Mouse (Mus musculus) limb, embryonic 15.5 days (tissue): ENCODE data around the gene Tbc1d25. TPM values are rescaled to one million over a fixed set of nuclear protein-coding genes. Genes with fewer than 3 reads are reported as not detected.

Source experiments
- ATAC-seq: fragments of 200-750 bp; cut with Nextera tagmentation; 2 replicates; pipeline ENCODE4 v1.8.0; 2017; ENCODE audit warnings: low read depth, moderate TSS enrichment; ENCODE audit not compliant: insufficient number of reproducible peaks, low FRiP score, low TSS enrichment
- H3K27ac ChIP-seq: fragments of 300-500 bp; sonication (generic); 2 replicates; pipeline ENCODE4 v1.5.1; 2015; ENCODE audit warnings: moderate library complexity, mild to moderate bottlenecking, inconsistent platforms
- H3K27me3 ChIP-seq: fragments of 300-500 bp; sonication (generic); 2 replicates; pipeline ENCODE4 v1.6.1; 2015; ENCODE audit warnings: inconsistent platforms
- H3K36me3 ChIP-seq: fragments of 300-500 bp; sonication (generic); 2 replicates; pipeline ENCODE4 v1.6.1; 2015; ENCODE audit warnings: inconsistent platforms
- H3K4me1 ChIP-seq: fragments of 300-500 bp; sonication (generic); 2 replicates; pipeline ENCODE4 v1.6.1; 2015; ENCODE audit warnings: inconsistent platforms
- H3K4me2 ChIP-seq: fragments of 300-500 bp; sonication (generic); 2 replicates; pipeline ENCODE4 v1.6.1; 2015; ENCODE audit warnings: mild to moderate bottlenecking, inconsistent platforms
- H3K4me3 ChIP-seq: fragments of 300-500 bp; sonication (generic); 2 replicates; pipeline ENCODE4 v1.5.1; 2015; ENCODE audit warnings: mild to moderate bottlenecking, inconsistent platforms
- H3K9ac ChIP-seq: fragments of 300-500 bp; sonication (generic); 2 replicates; pipeline ENCODE4 v1.6.1; 2015; ENCODE audit warnings: inconsistent platforms
- H3K9me3 ChIP-seq: fragments of 300-500 bp; sonication (generic); 2 replicates; pipeline ENCODE4 v1.6.1; 2016; ENCODE audit warnings: inconsistent platforms
- WGBS: fragments of 180-500 bp; shearing (Covaris S2); methylation state at CpG from one replicate; pipeline ENCODE4 v1.1.7; 2015; 5-methylcytosine and 5-hydroxymethylcytosine counted together
- polyA plus RNA-seq: library from polyadenylated mRNA; unstranded; fragments of >200 nt; fragmentation: Nextera tagmentation; extraction: Ambion mirVana; gene quantifications from 2 replicates; pipeline ENCODE4 v1.2.1, GENCODE M21; 2015

Tbc1d25 gene
- polyA plus RNA-seq = 13.7 and 14.1 TPM in 2 replicates

DNA sequence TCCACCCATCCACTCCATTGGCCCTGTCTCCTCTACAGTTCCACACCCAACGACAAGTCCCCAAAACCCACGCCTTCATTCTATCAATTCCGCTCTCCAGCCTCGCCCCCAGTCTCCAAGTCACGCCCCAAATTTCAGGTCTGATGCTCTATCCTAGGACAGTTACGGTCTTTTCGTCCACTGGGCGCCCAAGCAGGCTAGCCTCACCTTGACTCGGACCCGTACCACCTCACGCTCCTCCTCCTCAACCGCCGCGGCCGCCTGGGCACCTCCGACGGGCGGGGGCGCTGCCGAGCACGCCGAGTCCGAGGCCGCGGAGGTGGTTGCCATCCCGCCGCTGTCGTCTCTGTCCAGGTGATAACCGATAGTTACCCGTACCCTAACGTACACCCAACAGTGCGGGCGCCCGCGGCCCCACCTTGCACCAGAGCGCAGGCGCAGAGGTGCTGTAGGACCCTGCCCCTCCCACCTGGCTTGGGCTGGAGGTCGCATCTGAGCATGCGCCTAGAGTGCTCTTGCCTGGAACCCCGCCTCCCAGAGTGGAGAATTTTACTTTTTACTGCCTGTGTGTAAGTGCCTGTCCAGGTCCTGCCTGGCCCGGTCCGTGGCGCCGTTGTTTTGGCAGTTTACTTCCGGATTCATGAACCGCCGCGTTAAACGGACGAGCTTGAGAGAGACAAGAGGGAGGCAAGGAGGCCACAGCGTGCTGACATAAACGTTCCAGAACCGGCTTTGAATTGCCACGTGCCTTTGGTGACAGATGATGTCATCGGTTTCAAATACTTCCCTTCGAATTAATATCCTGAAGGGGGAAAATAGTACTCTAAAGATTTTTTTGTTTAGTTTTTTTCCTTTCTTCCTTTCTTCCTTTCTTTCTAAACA is at the start of gene Tbc1d25:
Gene Tbc1d25 (minus strand): TSS at position 678 of the 882 bp plus-strand sequence.
- WGBS = 16% methylated on average over 54 of the region's 56 CpGs
- Histone ChIP-seq H3K4me1 (0 out of 2 replicates have a peak, but pooled peaks cover 3% of the 10 kb centered on the region), H3K4me2 (peak within 1 kb of the TSS; percentile 51), H3K4me3 (peak within 1 kb of the TSS; percentile 60), H3K9ac (peak within 1 kb of the TSS; percentile 39; the same call in 1 of the 2 replicates), H3K9me3 (no peaks in the 10 kb centered on the region), H3K36me3 (no peaks in the 10 kb centered on the region), H3K27ac (peak within 1 kb of the TSS; percentile 59), H3K27me3 (no peaks in the 10 kb centered on the region)
- ATAC-seq = peak; percentile 91

DNA sequence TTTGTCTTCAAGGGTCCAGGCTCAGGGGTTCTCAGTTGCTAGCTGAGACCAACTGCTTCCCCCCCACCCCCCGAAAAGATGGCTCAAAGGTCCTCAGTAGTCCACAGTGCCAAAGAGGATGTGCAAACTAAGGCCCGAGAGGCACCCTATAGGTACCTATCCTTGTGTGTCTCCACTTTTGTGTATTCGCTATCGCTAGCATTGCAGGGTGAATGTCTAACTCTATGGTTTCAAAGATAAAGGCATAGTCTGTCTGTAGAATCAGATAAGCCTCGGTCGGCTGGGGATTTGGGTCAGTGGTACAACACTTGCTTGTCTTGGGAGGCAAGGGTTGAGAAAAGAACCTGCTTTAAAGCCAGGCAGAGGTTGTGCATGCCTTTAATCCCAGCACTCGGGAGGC is 47.5 kb upstream of the Tbc1d25 start:
- Histone ChIP-seq H3K9me3 (no peaks in the 10 kb centered on the region), H3K27me3 (no peaks in the 10 kb centered on the region), H3K4me1 (no peaks in the 10 kb centered on the region), H3K36me3 (no peaks in the 10 kb centered on the region), H3K9ac (no peak overlapping the region), H3K4me3 (no peak overlapping the region), H3K27ac (no peak overlapping the region), H3K4me2 (no peak overlapping the region)
- ATAC-seq = no peak
- WGBS = 85% methylated on average over 7 of the region's 7 CpGs

DNA sequence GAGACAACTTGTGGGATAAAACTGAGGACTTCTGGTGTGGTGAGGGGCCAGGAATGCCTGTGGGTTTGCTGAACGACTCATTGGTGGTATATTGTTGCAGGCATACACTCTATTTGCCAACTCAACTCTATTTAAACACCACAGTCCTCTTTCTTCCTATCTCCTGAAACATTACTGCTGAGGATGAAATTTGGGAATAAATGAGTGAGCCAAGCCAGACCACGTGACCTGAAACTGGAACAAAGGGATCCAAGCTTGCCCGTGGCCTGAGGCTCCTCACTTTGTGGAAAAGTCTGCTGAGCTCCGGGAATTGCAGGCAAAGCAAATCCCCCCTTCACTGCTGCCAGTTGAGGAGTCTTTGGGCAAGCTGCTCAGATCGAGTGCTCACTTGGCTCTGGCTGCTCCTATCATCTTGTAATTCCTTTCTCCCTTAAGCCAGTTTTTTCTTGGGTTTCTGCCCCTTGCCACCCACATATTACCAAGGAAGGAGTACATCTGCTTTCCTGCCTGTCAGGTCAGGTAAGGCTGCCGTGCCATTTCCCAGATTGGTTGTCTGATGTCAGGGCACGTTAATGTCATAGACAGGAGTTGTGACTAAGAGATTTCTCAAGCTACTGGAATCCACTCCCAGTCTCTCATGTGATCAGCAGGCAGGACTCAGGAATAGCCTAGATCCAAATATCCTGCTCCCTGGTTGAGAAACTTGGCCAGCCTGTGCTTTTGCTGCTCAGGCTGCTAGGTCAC is 46.9 kb upstream of the Tbc1d25 start:
- Histone ChIP-seq H3K27ac (no peak overlapping the region), H3K36me3 (no peaks in the 10 kb centered on the region), H3K9me3 (no peaks in the 10 kb centered on the region), H3K4me2 (no peak overlapping the region), H3K4me1 (no peaks in the 10 kb centered on the region), H3K4me3 (no peak overlapping the region), H3K27me3 (no peaks in the 10 kb centered on the region), H3K9ac (no peak overlapping the region)
- WGBS = 55% methylated on average over 7 of the region's 7 CpGs
- no peak for ATAC-seq

DNA sequence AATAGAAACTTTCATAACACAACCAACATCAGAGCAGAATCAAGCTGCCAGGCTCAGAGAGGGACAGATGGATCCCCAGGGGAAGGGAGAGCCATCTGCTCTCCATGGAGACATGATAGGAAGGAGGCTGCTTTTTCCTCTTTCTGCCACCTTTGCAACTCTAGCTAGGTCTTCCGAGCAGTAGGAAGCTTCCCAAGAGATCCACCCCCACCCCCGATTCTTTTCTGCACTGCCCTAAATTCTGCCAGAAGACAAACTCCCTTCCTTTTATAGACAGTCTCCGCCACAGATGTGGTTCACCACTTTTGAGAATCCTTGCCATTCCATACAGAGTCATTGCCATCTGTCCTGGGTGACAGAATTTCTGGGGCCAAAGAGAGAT is 46.3 kb upstream of the Tbc1d25 start:
- ATAC-seq = no peak
- WGBS = 66% methylated on average over 3 of the region's 3 CpGs
- Histone ChIP-seq H3K4me3 (no peak overlapping the region), H3K4me1 (no peaks in the 10 kb centered on the region), H3K27ac (no peak overlapping the region), H3K4me2 (no peak overlapping the region), H3K36me3 (no peaks in the 10 kb centered on the region), H3K9ac (no peak overlapping the region), H3K27me3 (no peaks in the 10 kb centered on the region), H3K9me3 (no peaks in the 10 kb centered on the region)

DNA sequence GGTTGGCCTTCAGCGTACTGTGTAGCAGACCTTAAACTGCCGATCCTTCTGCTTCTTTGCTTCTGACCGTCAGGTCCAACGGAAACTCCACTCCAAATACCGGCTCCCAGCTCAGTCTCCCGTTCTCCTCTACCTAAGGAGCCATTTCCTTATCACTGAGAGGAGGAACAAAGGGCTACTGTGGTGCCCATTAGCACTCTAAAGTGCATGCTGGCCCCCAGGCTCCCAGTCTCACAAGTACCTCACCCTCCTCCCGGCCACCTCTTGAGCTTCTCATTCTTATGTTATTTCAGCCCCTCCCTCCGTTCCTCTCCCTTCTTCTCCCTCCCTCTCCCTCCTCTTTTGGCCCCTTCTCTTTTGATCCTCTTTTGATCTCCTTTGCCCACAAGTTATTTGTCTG is 43.7 kb upstream of the Tbc1d25 start:
- ATAC-seq = no peak
- Histone ChIP-seq H3K4me3 (no peak overlapping the region), H3K36me3 (no peaks in the 10 kb centered on the region), H3K27ac (no peak overlapping the region), H3K4me2 (no peak overlapping the region), H3K9ac (no peak overlapping the region), H3K9me3 (no peaks in the 10 kb centered on the region), H3K4me1 (no peaks in the 10 kb centered on the region), H3K27me3 (no peaks in the 10 kb centered on the region)
- WGBS = 32% methylated on average over 8 of the region's 8 CpGs

DNA sequence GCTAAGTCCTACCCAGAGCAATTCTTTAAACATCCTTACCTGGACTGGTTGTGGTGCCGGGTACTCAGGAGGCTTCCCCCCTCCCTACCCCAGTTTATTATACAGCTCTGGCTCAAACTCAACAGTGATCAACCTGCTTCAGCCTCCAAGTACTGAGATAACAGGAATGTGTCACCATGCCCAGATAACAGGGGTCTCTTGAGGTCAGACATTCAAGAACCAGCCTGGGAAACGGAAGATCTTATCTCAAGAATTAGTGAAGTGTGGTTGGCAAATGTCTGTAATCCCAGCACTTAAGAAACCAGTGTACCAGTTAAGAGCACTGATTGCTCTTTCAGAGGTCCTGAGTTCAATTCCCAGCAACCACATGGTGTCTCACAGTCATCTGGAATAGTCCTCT is 42.1 kb upstream of the Tbc1d25 start:
- H3K9ac ChIP-seq = no peak overlapping the region
- WGBS = 60% methylated on average over 2 of the region's 2 CpGs
- H3K36me3 ChIP-seq = no peaks in the 10 kb centered on the region
- no peak for ATAC-seq
- H3K9me3 ChIP-seq = no peaks in the 10 kb centered on the region
- no peak overlapping the region for H3K4me2 ChIP-seq
- H3K27ac ChIP-seq = no peak overlapping the region
- H3K4me1 ChIP-seq = no peaks in the 10 kb centered on the region
- H3K4me3 ChIP-seq = no peak overlapping the region
- H3K27me3 ChIP-seq = no peaks in the 10 kb centered on the region

DNA sequence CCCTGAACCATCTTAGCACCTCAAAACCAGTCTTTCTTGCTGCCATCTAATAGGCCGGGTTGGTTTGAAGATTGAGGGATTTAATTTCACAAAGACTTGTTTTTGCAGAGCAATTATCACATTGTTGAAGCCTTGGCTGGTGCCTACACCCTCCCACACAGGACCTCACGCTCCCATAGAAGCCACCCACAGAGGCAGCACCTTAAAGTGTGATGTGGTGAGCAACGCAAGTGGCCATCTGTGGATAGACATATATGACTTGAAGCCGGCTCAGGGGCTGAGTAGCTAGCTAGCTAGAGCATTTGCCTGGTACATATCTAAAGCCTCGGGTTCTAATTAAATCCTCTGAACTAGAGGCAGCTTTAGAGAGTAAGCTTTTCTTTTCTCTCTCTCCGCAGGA is 41.4 kb upstream of the Tbc1d25 start:
- no peak overlapping the region for H3K4me3 ChIP-seq
- no peak for ATAC-seq
- H3K27me3 ChIP-seq = no peaks in the 10 kb centered on the region
- no peaks in the 10 kb centered on the region for H3K9me3 ChIP-seq
- H3K4me1 ChIP-seq = no peaks in the 10 kb centered on the region
- H3K36me3 ChIP-seq = no peaks in the 10 kb centered on the region
- H3K4me2 ChIP-seq = no peak overlapping the region
- no peak overlapping the region for H3K27ac ChIP-seq
- H3K9ac ChIP-seq = no peak overlapping the region
- WGBS = 38% methylated on average over 6 of the region's 6 CpGs

DNA sequence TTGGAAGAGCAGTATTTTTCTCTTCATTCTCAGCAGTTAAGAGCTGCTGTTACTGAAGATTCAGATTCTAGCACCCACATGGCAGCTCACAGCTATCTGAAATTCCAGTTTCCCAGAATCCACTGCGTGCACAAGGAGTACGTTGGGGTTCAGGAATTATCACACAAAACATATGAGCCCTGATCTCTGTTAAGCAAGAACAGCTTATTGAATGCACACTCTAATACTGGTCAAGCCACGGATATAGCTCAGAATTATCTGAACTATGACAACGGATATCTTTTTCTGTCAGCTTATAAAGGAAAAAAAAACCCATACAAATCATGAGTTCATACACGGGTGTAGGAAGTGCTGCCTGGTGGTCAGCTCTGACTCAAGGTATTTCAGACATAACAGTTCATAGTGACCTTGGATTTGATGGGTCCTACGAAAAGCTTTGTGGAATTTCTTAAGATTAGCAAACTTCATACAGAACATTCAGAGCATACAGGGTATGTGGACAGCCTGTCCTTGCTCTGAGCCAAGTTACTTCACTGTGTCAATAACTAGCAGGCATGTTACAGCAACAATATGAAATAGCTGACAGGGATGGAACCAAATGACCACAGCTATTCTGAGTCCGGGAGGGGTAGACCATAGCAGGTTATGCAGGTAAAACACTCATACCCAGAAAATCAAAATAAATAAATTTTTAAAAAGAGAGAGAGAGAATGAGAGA is 35.7 kb upstream of the Tbc1d25 start:
- Histone ChIP-seq H3K4me3 (no peak overlapping the region), H3K27ac (no peak overlapping the region), H3K36me3 (no peaks in the 10 kb centered on the region), H3K9me3 (no peaks in the 10 kb centered on the region), H3K4me1 (no peaks in the 10 kb centered on the region), H3K9ac (no peak overlapping the region), H3K27me3 (no peaks in the 10 kb centered on the region), H3K4me2 (no peak overlapping the region)
- whole genome bisulfite sequencing = 78% methylated on average over 7 of the region's 7 CpGs
- no peak for ATAC-seq

DNA sequence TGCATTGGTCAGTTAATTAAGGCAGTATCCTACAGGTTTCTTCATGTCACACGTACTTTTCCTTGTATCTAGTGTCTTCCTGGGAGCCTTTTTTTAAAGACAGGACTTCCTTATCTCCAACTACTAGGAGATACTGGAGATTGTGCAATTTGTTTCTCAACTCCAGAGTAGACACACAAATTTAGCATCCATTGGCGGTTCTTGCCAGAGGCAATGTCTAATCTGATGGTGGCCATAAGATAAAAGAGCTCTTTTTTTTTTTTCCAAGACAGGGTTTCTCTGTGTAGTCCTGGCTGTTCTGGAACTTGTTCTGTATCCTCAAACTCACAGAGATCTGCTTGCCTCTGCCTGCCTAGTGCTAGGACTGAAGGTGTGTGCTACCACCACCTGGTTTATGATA is 33.7 kb upstream of the Tbc1d25 start:
- no peak for ATAC-seq
- no peaks in the 10 kb centered on the region for H3K36me3 ChIP-seq
- H3K9ac ChIP-seq = no peak overlapping the region
- no peak overlapping the region for H3K27ac ChIP-seq
- no peak overlapping the region for H3K4me2 ChIP-seq
- 55% methylated on average over 2 of the region's 2 CpGs for WGBS
- no peaks in the 10 kb centered on the region for H3K27me3 ChIP-seq
- H3K9me3 ChIP-seq = no peaks in the 10 kb centered on the region
- no peak overlapping the region for H3K4me3 ChIP-seq
- peaks cover 4% of the 10 kb centered on the region; the same call in 1 of the 2 replicates for H3K4me1 ChIP-seq

DNA sequence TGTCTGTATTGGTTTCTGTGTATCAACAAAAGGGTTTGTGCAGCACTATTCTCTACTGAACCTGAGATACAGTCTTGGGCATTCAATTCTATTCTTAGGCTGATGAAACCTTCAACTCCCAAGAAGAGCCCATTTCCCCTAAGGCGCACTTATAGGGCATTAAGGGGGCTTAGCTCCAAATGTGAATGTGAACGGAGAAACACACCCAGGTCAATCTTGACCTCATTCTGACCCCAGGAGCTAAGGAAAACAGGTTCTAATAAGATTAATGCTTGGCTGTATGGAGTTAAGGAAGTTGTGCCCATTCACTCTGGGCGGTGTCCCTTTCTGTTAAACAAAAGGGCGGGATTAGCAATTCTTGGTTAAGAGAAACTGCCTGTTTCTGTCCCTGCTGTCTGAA is 31.2 kb upstream of the Tbc1d25 start:
- Histone ChIP-seq H3K4me1 (peaks cover 4% of the 10 kb centered on the region; the same call in 1 of the 2 replicates), H3K4me2 (no peak overlapping the region), H3K36me3 (no peaks in the 10 kb centered on the region), H3K4me3 (no peak overlapping the region), H3K9ac (no peak overlapping the region), H3K9me3 (no peaks in the 10 kb centered on the region), H3K27ac (no peak overlapping the region), H3K27me3 (no peaks in the 10 kb centered on the region)
- 48% methylated on average over 4 of the region's 4 CpGs for WGBS
- ATAC-seq = no peak

DNA sequence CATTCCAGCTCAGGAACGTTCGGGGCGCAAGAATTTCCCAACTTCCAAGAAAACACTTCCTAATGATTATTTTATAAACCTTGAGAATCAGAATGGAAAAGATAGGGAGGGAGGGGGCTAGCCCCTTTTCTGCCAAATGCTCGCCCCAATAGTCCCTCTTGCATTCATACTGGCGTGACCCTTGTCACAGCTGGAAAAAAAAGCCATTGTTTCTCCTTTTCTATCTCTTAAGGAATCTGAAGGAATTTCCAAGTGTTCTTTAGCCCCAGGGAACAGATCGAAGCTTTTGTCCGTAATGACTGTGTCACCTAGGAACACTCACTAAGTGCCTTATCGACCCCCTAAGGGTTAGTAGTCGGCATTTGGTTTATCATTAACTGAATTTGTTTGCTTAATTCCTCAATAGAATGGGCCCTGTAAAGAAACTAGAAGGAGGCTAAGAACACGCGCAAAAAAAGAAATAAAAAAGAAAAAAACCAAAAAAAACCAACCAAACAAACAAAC is 30.8 kb upstream of the Tbc1d25 start:
- Histone ChIP-seq H3K4me2 (peak overlapping the region; percentile 58), H3K27me3 (no peaks in the 10 kb centered on the region), H3K4me1 (peaks cover 4% of the 10 kb centered on the region; the same call in 1 of the 2 replicates), H3K9me3 (no peaks in the 10 kb centered on the region), H3K36me3 (no peaks in the 10 kb centered on the region), H3K4me3 (peak overlapping the region; percentile 53), H3K9ac (no peak overlapping the region), H3K27ac (no peak overlapping the region)
- WGBS = 17% methylated on average over 11 of the region's 11 CpGs
- no peak for ATAC-seq
